Mouse (Mus musculus): ENCODE measurements around the gene Cald1. TPM values are rescaled to one million over a fixed set of nuclear protein-coding genes. Genes with fewer than 3 reads are reported as not detected.

The Cald1 gene
- 658 TPM for polyA plus RNA-seq (2014; fragmentation: Illumina TruSeq; extraction: RNeasy Lipid Tissue Mini Kit (QIAGEN cat#74804); ENCODE audit: low read depth, low replicate concordance)

DNA sequence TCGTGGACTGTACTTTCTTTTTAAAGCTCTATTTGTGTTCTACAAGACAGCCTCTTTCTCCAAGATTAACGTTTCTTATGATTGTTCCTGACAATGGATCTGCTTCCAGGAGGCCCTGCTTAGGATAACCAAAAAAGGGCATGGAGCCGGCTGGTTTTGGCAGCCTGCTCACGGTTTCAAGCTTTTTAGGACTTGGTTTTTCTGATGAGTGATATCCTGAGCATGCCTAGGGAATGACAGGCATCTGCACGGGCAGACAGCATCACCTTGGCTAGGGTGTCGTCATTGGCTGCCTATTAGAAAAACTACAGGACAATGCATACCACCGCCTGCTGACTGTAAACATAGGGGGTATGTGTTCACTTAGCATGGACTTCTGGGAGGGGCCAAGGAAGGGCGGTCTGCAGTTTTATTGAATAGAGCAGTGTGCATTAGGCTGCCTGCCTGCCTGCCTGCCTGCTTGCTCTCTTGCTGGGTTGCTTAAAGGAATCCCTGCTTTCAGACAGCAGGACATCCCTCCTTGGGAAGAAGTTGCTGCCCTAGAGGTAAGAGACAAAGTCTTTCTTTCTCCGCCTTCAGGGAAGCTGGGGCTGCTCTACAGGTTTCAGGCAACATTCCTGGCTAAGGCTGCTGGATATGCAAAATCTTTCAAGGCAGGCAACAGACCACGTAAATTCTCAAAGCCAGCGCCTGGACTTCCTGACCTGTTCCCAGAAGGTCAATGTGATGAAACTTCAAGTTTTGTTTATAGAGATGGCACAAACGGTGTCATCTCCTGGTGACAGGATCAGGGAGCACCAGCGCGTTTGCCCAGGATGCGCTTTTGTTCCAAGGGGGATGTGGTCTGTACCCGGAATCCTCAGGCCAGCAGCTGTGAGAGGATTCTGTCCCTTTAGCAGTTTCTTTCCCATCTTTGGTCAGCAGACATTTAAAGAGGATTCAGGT lies at the start of gene Cald1:
TSS of gene Cald1 (plus strand) at position 380 of the 945 bp plus-strand sequence.

GRCm38 (mm10) chr6:34780231-34780942 lies 182.1 kb downstream of the Cald1 start, which contains the start of gene Agbl3:
Agbl3 (plus strand) TSS chr6:34780432.

Other genes with a start within 250 kb of the Cald1 start
- gene Akr1b8, start 244.4 kb upstream of the Cald1 start, polyA plus RNA-seq (2014; fragmentation: Illumina TruSeq; extraction: RNeasy Lipid Tissue Mini Kit (QIAGEN cat#74804); ENCODE audit: low read depth, low replicate concordance), result 14.8 TPM
- 21.3 TPM for gene Akr1b10, start 214.3 kb upstream of the Cald1 start, polyA plus RNA-seq (2014; fragmentation: Illumina TruSeq; extraction: RNeasy Lipid Tissue Mini Kit (QIAGEN cat#74804); ENCODE audit: low read depth, low replicate concordance)
- gene Akr1b7, start 186.2 kb upstream of the Cald1 start, polyA plus RNA-seq (2014; fragmentation: Illumina TruSeq; extraction: RNeasy Lipid Tissue Mini Kit (QIAGEN cat#74804); ENCODE audit: low read depth, low replicate concordance), result 5.4 TPM
- gene Bpgm, start 122.3 kb upstream of the Cald1 start, polyA plus RNA-seq (2014; fragmentation: Illumina TruSeq; extraction: RNeasy Lipid Tissue Mini Kit (QIAGEN cat#74804); ENCODE audit: low read depth, low replicate concordance), result 31.5 TPM
- 13.0 TPM for gene Agbl3, start 181.9 kb downstream of the Cald1 start, polyA plus RNA-seq (2014; fragmentation: Illumina TruSeq; extraction: RNeasy Lipid Tissue Mini Kit (QIAGEN cat#74804); ENCODE audit: low read depth, low replicate concordance)

Measured in sigmoid colon, adult 10 weeks (tissue).